Mouse (Mus musculus) forebrain, embryonic 14.5 days (tissue): ENCODE measurements at regions not wholly inside any gene's neighbourhood (a gene's known extent, or its start where the extent isn't known, plus 50 kb on each side); places are given as distances from the start of the nearest gene placed in this dataset.
"Not testable (repeated sequence)": the region's sequence is repeated elsewhere in the genome, so short reads cannot be mapped to it uniquely, and the experiment has no call there.

Experiments
- ATAC-seq: fragments of 200-750 bp; cut with Nextera tagmentation; 2 replicates; pipeline ENCODE4 v1.8.0; 2017; ENCODE audit warnings: mild to moderate bottlenecking, moderate library complexity
- DNase-seq: peaks from one replicate; pipeline ENCODE4 v3.0.0-alpha.2; 2015; ENCODE audit warnings: low spot score
- H3K27ac ChIP-seq: fragments of 300-500 bp; sonication (generic); 2 replicates; pipeline ENCODE4 v1.5.1; 2014; ENCODE audit warnings: low read depth, mild to moderate bottlenecking, control low read depth, low read length, moderate library complexity
- H3K27me3 ChIP-seq: fragments of 300-500 bp; sonication (generic); replicated peaks from 2 replicates; pipeline ENCODE4 v1.6.1; 2014; ENCODE audit warnings: low read length, control low read depth, mixed read lengths; ENCODE audit not compliant: control insufficient read depth, insufficient read depth
- H3K36me3 ChIP-seq: fragments of 300-500 bp; sonication (generic); 2 replicates; pipeline ENCODE4 v1.6.1; 2014; ENCODE audit warnings: low read length, control low read depth; ENCODE audit not compliant: control insufficient read depth, insufficient read depth
- H3K4me1 ChIP-seq: fragments of 300-500 bp; sonication (generic); 2 replicates; pipeline ENCODE4 v1.6.1; 2014; ENCODE audit warnings: antibody characterized with exemption, low read length, control low read depth; ENCODE audit not compliant: control insufficient read depth, insufficient read depth
- H3K4me2 ChIP-seq: fragments of 300-500 bp; sonication (generic); 2 replicates; pipeline ENCODE4 v1.6.1; 2014; ENCODE audit warnings: mild to moderate bottlenecking, control low read depth, low read length
- H3K4me3 ChIP-seq: fragments of 300-500 bp; sonication (generic); 2 replicates; pipeline ENCODE4 v1.5.1; 2014; ENCODE audit warnings: low read depth, low read length, control low read depth
- H3K9ac ChIP-seq: fragments of 300-500 bp; sonication (generic); 2 replicates; pipeline ENCODE4 v1.6.1; 2014; ENCODE audit warnings: mild to moderate bottlenecking, low read length, control low read depth, moderate library complexity
- H3K9me3 ChIP-seq: fragments of 300-500 bp; sonication (generic); replicated peaks from 2 replicates; pipeline ENCODE4 v1.6.1; 2016; ENCODE audit warnings: low read length, control low read depth, mixed read lengths; ENCODE audit not compliant: control insufficient read depth
- WGBS: fragments of 180-500 bp; shearing (Covaris S2); extraction: QIAGEN DNeasy Blood & Tissue Kit; methylation state at CpG from one replicate; pipeline ENCODE4 v1.1.7; 2014; 5-methylcytosine and 5-hydroxymethylcytosine counted together

DNA sequence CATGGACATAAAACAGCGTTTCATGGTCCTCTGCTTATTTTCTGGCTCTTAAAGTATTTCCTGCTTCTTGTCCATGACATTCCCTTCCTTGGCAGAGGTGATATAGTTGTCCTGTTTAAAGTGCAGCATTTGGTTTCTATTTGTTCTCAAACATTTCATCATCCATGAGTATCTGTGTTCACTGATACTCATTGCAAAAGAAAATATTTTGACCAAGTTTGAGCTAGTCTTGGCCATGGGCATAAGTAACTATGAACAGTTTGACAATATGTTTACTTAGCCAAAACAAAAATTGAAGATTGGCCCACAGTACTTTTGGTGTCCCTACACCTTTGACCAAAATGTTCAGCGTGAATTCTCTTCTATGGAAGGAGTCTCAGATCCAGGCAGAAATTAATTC, 58.7 kb upstream of the 2310057J18Rik start:
- not testable (repeated sequence) for H3K4me2 ChIP-seq, H3K27me3 ChIP-seq, H3K9me3 ChIP-seq, H3K4me1 ChIP-seq, H3K4me3 ChIP-seq, DNase-seq, H3K36me3 ChIP-seq, ATAC-seq, H3K27ac ChIP-seq, H3K9ac ChIP-seq
- WGBS = 85% methylated on average over 2 of the region's 2 CpGs

DNA sequence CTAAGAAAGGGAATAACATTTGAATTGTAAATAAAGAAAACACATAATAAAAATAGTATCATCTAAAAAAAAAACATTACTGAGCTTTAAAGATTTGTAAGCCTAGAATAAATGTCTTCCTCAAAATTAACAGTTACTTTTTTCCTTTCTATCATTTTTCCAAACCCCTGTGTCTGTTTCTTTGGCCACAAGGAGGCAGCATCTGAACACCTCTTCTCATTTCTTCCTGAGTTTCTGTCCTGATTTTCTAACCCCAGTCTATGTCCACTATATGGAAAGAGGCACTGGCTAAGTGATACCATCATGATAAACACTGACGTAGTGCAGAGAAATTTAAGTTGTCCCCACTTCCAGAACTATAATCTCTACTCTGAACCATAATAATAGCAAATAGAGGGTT, 55.8 kb upstream of the Soga3 start:
- no peaks in the 10 kb centered on the region for H3K4me1 ChIP-seq
- H3K9me3 ChIP-seq = no peaks in the 10 kb centered on the region
- H3K9ac ChIP-seq = no peak overlapping the region
- no peak overlapping the region for H3K4me3 ChIP-seq
- DNase-seq (peak; percentile 48), ATAC-seq (0 out of 2 replicates have a peak, but pooled peaks have one; percentile 46)
- no peak overlapping the region for H3K4me2 ChIP-seq
- no peaks in the 10 kb centered on the region for H3K36me3 ChIP-seq
- WGBS = 27% methylated on average over 1 of the region's 1 CpGs
- H3K27me3 ChIP-seq = no peaks in the 10 kb centered on the region
- H3K27ac ChIP-seq = no peak overlapping the region
